Mouse (Mus musculus): ENCODE measurements around the gene Acad11.

DNA sequence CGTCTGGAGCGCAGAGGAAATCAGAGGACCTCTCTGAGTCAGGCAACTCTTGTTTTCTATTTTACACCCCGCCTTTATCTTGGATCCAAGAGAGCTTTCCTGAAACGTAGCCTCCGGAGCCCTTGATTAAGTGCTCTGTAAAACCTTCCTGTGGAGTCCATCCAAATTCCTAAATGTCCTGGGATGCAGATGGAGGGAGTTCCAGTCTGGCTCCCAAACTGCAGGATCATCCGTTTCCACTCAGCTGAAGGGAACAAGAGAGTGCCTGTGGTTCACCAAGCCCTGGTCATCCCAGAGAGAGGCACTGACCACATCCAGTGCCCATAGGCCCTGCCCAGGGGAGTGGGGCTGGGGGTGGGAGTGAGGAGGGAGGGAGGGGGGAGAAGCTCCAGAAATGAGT lies 39.1 kb downstream of the Acad11 start:
- TF ChIP-seq POLR2A (IDR thresholded peaks at IDR 0.05; ENCODE audit: insufficient read length, low read depth) (no peak), USF1 (IDR thresholded peaks at IDR 0.05; ENCODE audit: low read depth) (no peak), MYOD1 (IDR thresholded peaks at IDR 0.05; ENCODE audit: control insufficient read depth in 1 of 3, insufficient read length in 2 of 3, low read depth in 2 of 3) (no peak), MYOG (IDR thresholded peaks at IDR 0.05; ENCODE audit: control insufficient read depth in 1 of 3, insufficient read depth in 1 of 3, insufficient read length in 2 of 3, low read depth in 2 of 3) (no peak)
